Mouse (Mus musculus): Measurements from ENCODE around the gene Lima1.
"Not testable (repeated sequence)": the region's sequence is repeated elsewhere in the genome, so short reads cannot be mapped to it uniquely, and the experiment has no call there.

The Lima1 gene

GRCm38 (mm10) chr15:99834681-99835080, 40.6 kb downstream of the Lima1 start:
- no peak for DNase-seq (ENCODE audit: low spot score in 2 of 2)

GRCm38 (mm10) chr15:99833648-99834454, 41.4 kb downstream of the Lima1 start:
- no peak for DNase-seq (ENCODE audit: low spot score in 2 of 2)

- no peak for DNase-seq (ENCODE audit: low spot score in 2 of 2)
These were observed 43.7 kb downstream of the Lima1 start for GRCm38 (mm10) chr15:99831535-99831934.

- DNase-seq (ENCODE audit: low spot score in 2 of 2), result no peak
These were observed 47.2 kb downstream of the Lima1 start for GRCm38 (mm10) chr15:99828061-99828460.

- no peak for DNase-seq (ENCODE audit: low spot score in 2 of 2)
These were observed 48.9 kb downstream of the Lima1 start for GRCm38 (mm10) chr15:99826210-99826888.

GRCm38 (mm10) chr15:99825211-99825610, 50.0 kb downstream of the Lima1 start:
- no peak for DNase-seq (ENCODE audit: low spot score in 2 of 2)

GRCm38 (mm10) chr15:99823322-99823898, 51.8 kb downstream of the Lima1 start:
- DNase-seq (ENCODE audit: low spot score in 2 of 2), result no peak

GRCm38 (mm10) chr15:99822501-99822900, 52.8 kb downstream of the Lima1 start:
- DNase-seq (ENCODE audit: low spot score in 2 of 2), result not testable (repeated sequence)

- DNase-seq (ENCODE audit: low spot score in 2 of 2), result no peak
These were observed 55.5 kb downstream of the Lima1 start for GRCm38 (mm10) chr15:99819621-99820279.

GRCm38 (mm10) chr15:99819109-99819440, 56.2 kb downstream of the Lima1 start:
- no peak for DNase-seq (ENCODE audit: low spot score in 2 of 2)

- no peak for DNase-seq (ENCODE audit: low spot score in 2 of 2)
These were observed 56.7 kb downstream of the Lima1 start for GRCm38 (mm10) chr15:99818321-99819108.

- DNase-seq (ENCODE audit: low spot score in 2 of 2), result no peak
These were observed 57.7 kb downstream of the Lima1 start for GRCm38 (mm10) chr15:99817343-99818235.

- no peak for DNase-seq (ENCODE audit: low spot score in 2 of 2)
These were observed 59.3 kb downstream of the Lima1 start for GRCm38 (mm10) chr15:99815999-99816398.

- no peak for DNase-seq (ENCODE audit: low spot score in 2 of 2)
These were observed 60.5 kb downstream of the Lima1 start for GRCm38 (mm10) chr15:99814554-99815260.

- DNase-seq (ENCODE audit: low spot score in 2 of 2), result no peak
These were observed 61.6 kb downstream of the Lima1 start for GRCm38 (mm10) chr15:99813639-99814038.

- no peak for DNase-seq (ENCODE audit: low spot score in 2 of 2)
These were observed 63.2 kb downstream of the Lima1 start for GRCm38 (mm10) chr15:99812097-99812496.

GRCm38 (mm10) chr15:99807776-99808735, 67.2 kb downstream of the Lima1 start:
- DNase-seq (ENCODE audit: low spot score in 2 of 2), result no peak

GRCm38 (mm10) chr15:99806171-99806570, 69.1 kb downstream of the Lima1 start:
- DNase-seq (ENCODE audit: low spot score in 2 of 2), result no peak

- DNase-seq (ENCODE audit: low spot score in 2 of 2), result no peak
These were observed 69.6 kb downstream of the Lima1 start for GRCm38 (mm10) chr15:99805673-99806072.

Measured in cerebellum, postnatal 4 days (tissue).